Mouse (Mus musculus) thymus, adult 2 months (tissue): ENCODE results near the gene Gltp. TPM values are rescaled to one million over a fixed set of nuclear protein-coding genes. Genes with fewer than 3 reads are reported as not detected.

ENCODE experiments used
- DNase-seq: peaks from one replicate; pipeline ENCODE4 v3.0.0; 2021
- H3K27ac ChIP-seq: fragments of 200-500 bp; 2 replicates; pipeline ENCODE4 v1.5.1; 2012; ENCODE audit warnings: low read length, control low read depth; ENCODE audit not compliant: control insufficient read depth, insufficient read depth
- H3K27me3 ChIP-seq: fragments of 200-500 bp; 2 replicates; pipeline ENCODE4 v1.6.1; 2012; ENCODE audit warnings: mild to moderate bottlenecking, low read length, moderate library complexity, mixed read lengths; ENCODE audit not compliant: control insufficient read depth, insufficient read depth
- H3K36me3 ChIP-seq: fragments of 200-500 bp; 2 replicates; pipeline ENCODE4 v1.6.1; 2012; ENCODE audit warnings: mild to moderate bottlenecking, low read length, moderate library complexity; ENCODE audit not compliant: control insufficient read depth, insufficient read depth
- H3K4me1 ChIP-seq: fragments of 200-500 bp; replicated peaks from 2 replicates; pipeline ENCODE4 v1.6.1; 2012; ENCODE audit warnings: low read length; ENCODE audit not compliant: control insufficient read depth, insufficient read depth
- H3K4me3 ChIP-seq: fragments of 200-500 bp; 2 replicates; pipeline ENCODE4 v1.5.1; 2012; ENCODE audit warnings: mild to moderate bottlenecking, low read length, control low read depth, moderate library complexity; ENCODE audit not compliant: control insufficient read depth, insufficient read depth
- CTCF ChIP-seq: fragments of 200-500 bp; IDR thresholded peaks from 2 replicates; pipeline ENCODE4 v1.5.1; 2012; ENCODE audit warnings: mild to moderate bottlenecking, control low read depth, low read length, moderate library complexity, borderline replicate concordance; ENCODE audit not compliant: control insufficient read depth, poor library complexity, insufficient read depth; ENCODE audit errors: extremely low read depth
- POLR2A ChIP-seq: fragments of 200-500 bp; IDR thresholded peaks from 2 replicates; pipeline ENCODE4 v1.6.1; 2012; ENCODE audit warnings: mild to moderate bottlenecking, low read length, control low read depth, moderate library complexity; ENCODE audit not compliant: control insufficient read depth, poor library complexity, insufficient read depth; ENCODE audit errors: extremely low read depth
- WGBS: fragments of 180-500 bp; shearing (Covaris S2); methylation state at CpG from one replicate; pipeline ENCODE4 v1.1.7; 2018; 5-methylcytosine and 5-hydroxymethylcytosine counted together
- polyA plus RNA-seq: library from polyadenylated mRNA; depleted of rRNA; stranded (reverse); fragments of >200 nt; gene quantifications from 2 replicates; pipeline ENCODE4 v1.2.3, GENCODE M21; 2012; rRNA removed

Gltp gene
- polyA plus RNA-seq, 1 experiment = 237 TPM

DNA sequence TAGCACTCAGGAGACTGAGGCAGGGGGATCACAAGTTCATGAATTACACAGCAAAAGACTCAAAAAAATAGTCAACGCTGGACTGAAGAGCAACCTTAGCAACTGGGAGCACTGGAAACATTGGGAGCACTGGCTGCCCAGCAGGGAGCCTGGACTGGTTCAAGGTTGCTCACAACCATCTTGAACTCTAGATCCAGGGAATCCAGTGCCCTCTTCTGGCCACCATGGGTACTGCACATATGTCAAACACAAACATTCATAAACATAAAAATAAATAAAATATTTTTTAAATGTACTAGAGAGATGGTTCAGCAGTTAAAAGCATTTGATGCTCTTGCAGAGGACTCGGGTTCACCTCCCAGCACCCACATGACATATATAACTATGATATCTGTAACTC, 59.4 kb downstream of the Gltp start:
- DNase-seq = peak; percentile 40
- H3K27ac ChIP-seq = no peak overlapping the region
- H3K4me3 ChIP-seq = no peak overlapping the region
- H3K4me1 ChIP-seq = no peaks in the 10 kb centered on the region
- H3K36me3 ChIP-seq = no peaks in the 10 kb centered on the region
- WGBS = 57% methylated on average over 2 of the region's 2 CpGs
- no peaks in the 10 kb centered on the region for H3K27me3 ChIP-seq
- TF ChIP-seq CTCF (peak; percentile 46; the same call in 1 of the 2 replicates), POLR2A (no peak)

DNA sequence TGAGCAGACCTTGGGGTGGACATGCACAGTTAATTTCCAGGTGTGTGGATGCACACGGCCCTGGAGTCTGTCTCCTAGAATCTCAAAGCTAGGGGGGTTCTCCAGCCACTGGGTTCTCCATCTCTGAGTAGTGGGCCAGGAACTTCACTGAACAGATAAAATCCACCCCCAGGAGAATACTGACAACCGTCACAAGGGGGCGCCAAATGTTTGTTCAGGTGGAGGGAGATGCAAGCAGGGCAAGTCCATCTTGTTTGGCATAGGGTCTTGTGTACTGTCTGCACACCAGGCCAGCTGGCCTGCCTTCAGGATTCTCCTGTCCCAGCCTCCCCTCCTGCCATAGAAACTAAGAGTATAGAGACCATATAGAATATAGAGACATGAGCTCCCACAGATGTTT, 65.2 kb downstream of the Gltp start:
- TF ChIP-seq POLR2A = no peak
- peak; percentile 52; the same call in 1 of the 2 replicates for TF ChIP-seq CTCF

DNA sequence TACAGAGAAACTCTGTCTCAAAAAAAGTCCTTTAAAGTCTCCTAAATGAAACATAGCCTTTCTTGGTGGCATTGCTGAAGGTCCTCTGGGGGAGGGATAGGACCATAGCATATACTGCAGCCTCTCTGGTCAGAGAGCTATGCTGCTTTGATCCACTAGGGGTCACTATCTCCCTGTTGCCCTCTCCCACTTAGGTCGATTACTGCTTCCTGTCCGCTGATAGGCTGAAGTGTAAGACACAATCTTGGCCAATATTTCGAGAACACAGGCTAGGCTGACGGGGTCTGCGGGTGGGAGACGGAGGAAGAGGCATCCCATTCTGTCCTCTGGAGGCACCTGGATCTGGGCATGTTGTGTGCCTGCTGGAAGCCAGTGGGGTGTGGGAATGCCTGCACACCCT, 70.5 kb downstream of the Gltp start:
- DNase-seq = peak; percentile 31
- Histone ChIP-seq H3K27me3 (no peaks in the 10 kb centered on the region), H3K4me3 (no peak overlapping the region), H3K27ac (no peak overlapping the region), H3K36me3 (no peaks in the 10 kb centered on the region), H3K4me1 (no peaks in the 10 kb centered on the region)
- WGBS = 49% methylated on average over 6 of the region's 6 CpGs
- peak; percentile 60; the same call in 1 of the 2 replicates for TF ChIP-seq CTCF
- no peak for TF ChIP-seq POLR2A

More for the DNA sequence above, 65.2 kb downstream of the Gltp start:
- peak; percentile 76 for DNase-seq
- 22% methylated on average over 3 of the region's 3 CpGs for WGBS
- Histone ChIP-seq H3K27me3 (no peaks in the 10 kb centered on the region), H3K27ac (no peak overlapping the region), H3K36me3 (no peaks in the 10 kb centered on the region), H3K4me1 (no peaks in the 10 kb centered on the region), H3K4me3 (no peak overlapping the region)

Other genes starting within 250 kb of the Gltp start
- gene Mmab, start 246.9 kb downstream of the Gltp start, polyA plus RNA-seq = 13.5 and 15.1 TPM in 2 replicates
- gene Mvk, start 246.7 kb downstream of the Gltp start, polyA plus RNA-seq = 20.8 and 25.9 TPM in 2 replicates
- gene Fam222a, start 123.0 kb downstream of the Gltp start, polyA plus RNA-seq = 15.3 and 18.4 TPM in 2 replicates
- 4.2 and 6.5 TPM in 2 replicates for gene Trpv4, start 32.6 kb downstream of the Gltp start, polyA plus RNA-seq
- 24.4 and 25.6 TPM in 2 replicates for gene Tchp, start 16.8 kb upstream of the Gltp start, polyA plus RNA-seq
- gene Ankrd13a, start 83.7 kb upstream of the Gltp start, polyA plus RNA-seq = 118 and 142 TPM in 2 replicates
- gene Git2, start 84.5 kb upstream of the Gltp start, polyA plus RNA-seq = 221 and 232 TPM in 2 replicates
- 46.4 and 53.8 TPM in 2 replicates for gene 1500011B03Rik, start 132.5 kb upstream of the Gltp start, polyA plus RNA-seq
- not detected in 2 replicates for gene 4930519G04Rik, start 162.7 kb upstream of the Gltp start, polyA plus RNA-seq
- 0.04 TPM in 1 of 2 replicates, not detected in the other for gene Gm9936, start 167.7 kb upstream of the Gltp start, polyA plus RNA-seq
- 22.0 and 31.7 TPM in 2 replicates for gene Oasl2, start 206.0 kb upstream of the Gltp start, polyA plus RNA-seq
- gene Oasl1, start 232.3 kb upstream of the Gltp start, polyA plus RNA-seq = 20.1 and 20.7 TPM in 2 replicates